19 mouse cellular contexts compared by ENCODE assay signal in the genomic region with DNA sequence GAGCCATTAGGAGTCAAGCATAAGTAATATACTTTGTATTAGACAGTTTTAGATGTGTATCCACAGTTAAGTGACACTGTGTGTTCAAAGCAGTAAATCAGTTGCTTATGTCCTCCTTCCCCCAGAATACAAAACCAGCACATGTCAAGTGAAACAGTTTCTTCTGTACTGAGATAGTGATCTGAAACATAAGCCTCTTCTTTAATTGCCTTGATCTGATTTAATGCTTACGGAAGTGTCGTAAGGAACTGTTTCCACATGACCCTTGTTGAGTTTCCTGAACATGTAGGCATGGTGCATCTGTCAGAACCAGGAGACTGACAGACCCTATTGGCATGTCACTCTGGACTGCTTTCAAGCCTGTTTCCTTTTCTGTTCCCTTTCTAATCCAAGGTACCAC.
DNase-seq lines count a peak whose midpoint lies in the region; ATAC-seq lines count a peak whose summit lies in the region.
"Had no signal": no experiment of that assay in that cellular context is flagged by ENCODE, and none has a peak within 500 bp of the region (broad histone marks: within the 10 kb centered on the region; RNA-seq: fewer than 3 reads in every experiment).

No protein-coding gene starts in this region.

- 31% methylated on average over 2 of the region's 2 CpGs for WGBS in kidney, embryonic 16.5 days
- 87% methylated on average over 2 of the region's 2 CpGs for WGBS in liver, embryonic 11.5 days

- H3K36me3 ChIP-seq in kidney, embryonic 16.5 days (ENCODE audit: insufficient read depth, low read length): no peaks in the 10 kb centered on the region
- no peaks in the 10 kb centered on the region for H3K36me3 ChIP-seq in liver, embryonic 11.5 days (ENCODE audit: control insufficient read depth, insufficient read depth, low read length)

- no peak overlapping the region for H3K4me3 ChIP-seq in kidney, embryonic 16.5 days (ENCODE audit: low read length)
- no peak overlapping the region for H3K4me3 ChIP-seq in liver, embryonic 11.5 days (ENCODE audit: low read depth, low read length)
- H3K4me3 ChIP-seq: embryonic facial prominence, embryonic 10.5 days; erythroblast, embryonic 14.5 days; forebrain, embryonic 10.5 days; heart, embryonic 12.5 days; hindbrain, embryonic 10.5 days had no signal

- ATAC-seq in kidney, embryonic 16.5 days (ENCODE audit: low FRiP score, low TSS enrichment): 0 out of 2 replicates have a peak, but pooled peaks have one; percentile 42
- ATAC-seq in liver, embryonic 11.5 days (replicated peaks; ENCODE audit: low FRiP score): no peak
- no peak for ATAC-seq in activated CD4-positive, CD25-positive, alpha-beta regulatory T cell, adult 4 months
- ATAC-seq: forebrain, embryonic 14.5 days had no signal

- no peaks in the 10 kb centered on the region for H3K27me3 ChIP-seq in kidney, embryonic 16.5 days (ENCODE audit: insufficient read depth, low read length)
- H3K27me3 ChIP-seq in liver, embryonic 11.5 days (replicated peaks; ENCODE audit: control insufficient read depth, insufficient read depth, low read length): no peaks in the 10 kb centered on the region
- H3K27me3 ChIP-seq: heart, embryonic 12.5 days had no signal

- no peaks in the 10 kb centered on the region for H3K4me1 ChIP-seq in kidney, embryonic 16.5 days (ENCODE audit: insufficient read depth, low read length)
- H3K4me1 ChIP-seq in liver, embryonic 11.5 days (replicated peaks; ENCODE audit: control insufficient read depth, insufficient read depth, low read length): no peaks in the 10 kb centered on the region
- H3K4me1 ChIP-seq: embryonic facial prominence, embryonic 10.5 days; forebrain, embryonic 10.5 days; hindbrain, embryonic 10.5 days had no signal

- no peak overlapping the region for H3K4me2 ChIP-seq in kidney, embryonic 16.5 days (replicated peaks; ENCODE audit: low read depth, low read length)
- no peak overlapping the region for H3K4me2 ChIP-seq in liver, embryonic 11.5 days
- H3K4me2 ChIP-seq: heart, embryonic 12.5 days; hindbrain, embryonic 14.5 days had no signal

- no peaks in the 10 kb centered on the region for H3K9me3 ChIP-seq in kidney, embryonic 16.5 days (ENCODE audit: low read length)
- no peaks in the 10 kb centered on the region for H3K9me3 ChIP-seq in liver, embryonic 11.5 days (ENCODE audit: control insufficient read depth, low read length)
- H3K9me3 ChIP-seq: embryonic facial prominence, embryonic 10.5 days; forebrain, embryonic 10.5 days; heart, embryonic 12.5 days; hindbrain, embryonic 10.5 days had no signal

- H3K9ac ChIP-seq in kidney, embryonic 16.5 days (replicated peaks; ENCODE audit: low read length): no peak overlapping the region
- no peak overlapping the region for H3K9ac ChIP-seq in liver, embryonic 11.5 days (ENCODE audit: low read depth, low read length)
- H3K9ac ChIP-seq: heart, embryonic 12.5 days; hindbrain, embryonic 14.5 days had no signal

- H3K27ac ChIP-seq in kidney, embryonic 16.5 days (ENCODE audit: low read length): no peak overlapping the region
- H3K27ac ChIP-seq in liver, embryonic 11.5 days (ENCODE audit: low read depth, low read length): no peak overlapping the region
- H3K27ac ChIP-seq: embryonic facial prominence, embryonic 10.5 days; forebrain, embryonic 10.5 days; hindbrain, embryonic 10.5 days; hindbrain, embryonic 14.5 days had no signal

- no peak for DNase-seq in kidney, adult 9 months
- DNase-seq in 3T3-L1 (ENCODE audit: low read depth, low spot score): peak; percentile 39
- DNase-seq in 416B (ENCODE audit: low read depth): peak; percentile 13
- DNase-seq in gonadal fat pad, adult 2 months (ENCODE audit: low read depth): peak; percentile 63
- no peak for DNase-seq in liver, embryonic 11.5 days (ENCODE audit: low spot score)
- DNase-seq: adrenal gland, adult 8-10 months; adrenal gland, postnatal 36 days; cerebellum, adult 2 months; cerebellum, postnatal 10 days; gastrocnemius, postnatal 10 days had no signal

Comparison
In these comparisons a context has a peak if more than half of its experiments do, and no peak if none do; other contexts are left out.
1. DNase-seq: peak in 3T3-L1 (single experiment), 416B (single experiment) and gonadal fat pad, adult 2 months (single experiment); none in kidney, adult 9 months (single experiment) and liver, embryonic 11.5 days (single experiment).